9 mouse cellular contexts compared by ENCODE assay signal in genomic region chr17:8936603-8937002, GRCm38 (mm10). TPM values are rescaled to one million over a fixed set of nuclear protein-coding genes. Genes with fewer than 3 reads are reported as not detected.
DNase-seq lines count a peak whose midpoint lies in the region; ATAC-seq and TF ChIP-seq lines count a peak whose summit lies in the region.
"Had no signal": no experiment of that assay in that cellular context is flagged by ENCODE, and none has a peak within 500 bp of the region (broad histone marks: within the 10 kb centered on the region; RNA-seq: fewer than 3 reads in every experiment).

No protein-coding gene starts in this region.

- H3K27me3 ChIP-seq in forebrain, embryonic 15.5 days: no peaks in the 10 kb centered on the region
- peaks cover 14% of the 10 kb centered on the region for H3K27me3 ChIP-seq in forebrain, embryonic 10.5 days (ENCODE audit: poor library complexity, severe bottlenecking)
- no peaks in the 10 kb centered on the region; the same call in 1 of the 2 replicates for H3K27me3 ChIP-seq in liver, embryonic 14.5 days (ENCODE audit: control insufficient read depth, insufficient read depth, low read length)
- H3K27me3 ChIP-seq in liver, embryonic 11.5 days (replicated peaks; ENCODE audit: control insufficient read depth, insufficient read depth, low read length): peaks cover 9% of the 10 kb centered on the region
- H3K27me3 ChIP-seq in splenic B cell, adult 2 months (ENCODE audit: control insufficient read depth, insufficient read depth, low read length, poor library complexity, severe bottlenecking): no peaks in the 10 kb centered on the region
- no peaks in the 10 kb centered on the region for H3K27me3 ChIP-seq in neural tube, embryonic 15.5 days (replicated peaks)
- H3K27me3 ChIP-seq: hindbrain, embryonic 15.5 days had no signal

- no peak overlapping the region for H3K4me3 ChIP-seq in forebrain, embryonic 15.5 days
- H3K4me3 ChIP-seq in forebrain, embryonic 10.5 days: no peak overlapping the region
- no peak overlapping the region for H3K4me3 ChIP-seq in liver, embryonic 14.5 days (ENCODE audit: insufficient read depth in 1 of 2, low read depth in 2 of 2, low read length in 2 of 2)
- no peak overlapping the region for H3K4me3 ChIP-seq in liver, embryonic 11.5 days (ENCODE audit: low read depth, low read length)
- no peak overlapping the region for H3K4me3 ChIP-seq in neural tube, embryonic 15.5 days (replicated peaks)
- H3K4me3 ChIP-seq: hindbrain, embryonic 15.5 days had no signal

- no peak for TF ChIP-seq EP300 in liver, embryonic 14.5 days (IDR thresholded peaks at IDR 0.05; ENCODE audit: low read depth)

- H3K4me1 ChIP-seq in forebrain, embryonic 15.5 days: peaks cover 6% of the 10 kb centered on the region
- H3K4me1 ChIP-seq in forebrain, embryonic 10.5 days: peaks cover 16% of the 10 kb centered on the region
- no peaks in the 10 kb centered on the region for H3K4me1 ChIP-seq in liver, embryonic 14.5 days (replicated peaks; ENCODE audit: control insufficient read depth in 2 of 2, insufficient read depth in 2 of 2, low read length in 1 of 2)
- no peaks in the 10 kb centered on the region for H3K4me1 ChIP-seq in liver, embryonic 11.5 days (replicated peaks; ENCODE audit: control insufficient read depth, insufficient read depth, low read length)
- H3K4me1 ChIP-seq in neural tube, embryonic 15.5 days: no peaks in the 10 kb centered on the region
- H3K4me1 ChIP-seq: hindbrain, embryonic 15.5 days had no signal

- no peak overlapping the region for H3K9ac ChIP-seq in forebrain, embryonic 15.5 days (replicated peaks)
- H3K9ac ChIP-seq in liver, embryonic 14.5 days (replicated peaks): no peak overlapping the region
- H3K9ac ChIP-seq in liver, embryonic 11.5 days (ENCODE audit: low read depth, low read length): no peak overlapping the region
- no peak overlapping the region for H3K9ac ChIP-seq in neural tube, embryonic 15.5 days (replicated peaks)
- H3K9ac ChIP-seq: hindbrain, embryonic 15.5 days had no signal

- no peak overlapping the region for H3K4me2 ChIP-seq in forebrain, embryonic 15.5 days (replicated peaks)
- H3K4me2 ChIP-seq in liver, embryonic 14.5 days (ENCODE audit: low read depth): no peak overlapping the region
- H3K4me2 ChIP-seq in liver, embryonic 11.5 days: no peak overlapping the region
- no peak overlapping the region for H3K4me2 ChIP-seq in neural tube, embryonic 15.5 days
- H3K4me2 ChIP-seq: hindbrain, embryonic 15.5 days had no signal

- no peaks in the 10 kb centered on the region for H3K9me3 ChIP-seq in forebrain, embryonic 15.5 days
- H3K9me3 ChIP-seq in forebrain, embryonic 10.5 days: no peaks in the 10 kb centered on the region
- no peaks in the 10 kb centered on the region for H3K9me3 ChIP-seq in liver, embryonic 14.5 days (ENCODE audit: control insufficient read depth, low read length)
- H3K9me3 ChIP-seq in liver, embryonic 11.5 days (ENCODE audit: control insufficient read depth, low read length): no peaks in the 10 kb centered on the region
- H3K9me3 ChIP-seq in neural tube, embryonic 15.5 days (replicated peaks): no peaks in the 10 kb centered on the region
- H3K9me3 ChIP-seq: hindbrain, embryonic 15.5 days had no signal

- intact Hi-C loops in heart, postnatal 36 days (cut with DNase I): loop anchor here (1.0 to 10.0 kb wide), 4 partner anchors 130 to 472 kb away; no protein-coding TSS in a partner anchor

- H3K27ac ChIP-seq in forebrain, embryonic 15.5 days (replicated peaks): no peak overlapping the region
- no peak overlapping the region for H3K27ac ChIP-seq in forebrain, embryonic 10.5 days
- H3K27ac ChIP-seq in liver, embryonic 14.5 days: no peak overlapping the region
- no peak overlapping the region for H3K27ac ChIP-seq in liver, embryonic 11.5 days (ENCODE audit: low read depth, low read length)
- H3K27ac ChIP-seq in neural tube, embryonic 15.5 days (replicated peaks): no peak overlapping the region
- H3K27ac ChIP-seq: hindbrain, embryonic 15.5 days had no signal

- DNase-seq in forebrain, embryonic 10.5 days (ENCODE audit: extremely low spot score, low spot score): no peak
- peak in 1 of 3 experiments; percentile 2 for DNase-seq in liver, embryonic 14.5 days (ENCODE audit: low read depth in 3 of 3, low spot score in 3 of 3)
- no peak for DNase-seq in liver, embryonic 11.5 days (ENCODE audit: low spot score)
- peak; percentile 70 for DNase-seq in adipocyte (ENCODE audit: low spot score)
- peak; percentile 12 to 25 for DNase-seq in heart, postnatal 36 days
- DNase-seq in splenic B cell, adult 2 months (ENCODE audit: low read depth, low spot score): peak; percentile 40

- TF ChIP-seq CTCF in liver, embryonic 14.5 days (IDR thresholded peaks at IDR 0.05; ENCODE audit: low read depth): peak; percentile 42; the same call in 1 of the 2 replicates

- H3K36me3 ChIP-seq in forebrain, embryonic 15.5 days: peaks cover 5% of the 10 kb centered on the region; the same call in 1 of the 2 replicates
- H3K36me3 ChIP-seq in forebrain, embryonic 10.5 days (replicated peaks): no peaks in the 10 kb centered on the region
- H3K36me3 ChIP-seq in liver, embryonic 14.5 days (replicated peaks; ENCODE audit: control insufficient read depth, insufficient read depth, low read depth): no peaks in the 10 kb centered on the region
- no peaks in the 10 kb centered on the region for H3K36me3 ChIP-seq in liver, embryonic 11.5 days (ENCODE audit: control insufficient read depth, insufficient read depth, low read length)
- H3K36me3 ChIP-seq in splenic B cell, adult 2 months (ENCODE audit: control insufficient read depth, insufficient read depth, low read length, poor library complexity, severe bottlenecking): no peaks in the 10 kb centered on the region
- peaks cover under 1% of the 10 kb centered on the region; the same call in 1 of the 2 replicates for H3K36me3 ChIP-seq in neural tube, embryonic 15.5 days
- H3K36me3 ChIP-seq: hindbrain, embryonic 15.5 days had no signal

- 2% methylated on average over 4 of the region's 4 CpGs for WGBS in forebrain, embryonic 15.5 days
- WGBS in forebrain, embryonic 10.5 days: 7% methylated on average over 4 of the region's 4 CpGs
- 1% methylated on average over 4 of the region's 4 CpGs for WGBS in liver, embryonic 14.5 days (ENCODE audit: insufficient replicate concordance)
- 2% methylated on average over 4 of the region's 4 CpGs for WGBS in liver, embryonic 11.5 days
- 6% methylated on average over 4 of the region's 4 CpGs for WGBS in neural tube, embryonic 15.5 days

- ATAC-seq in forebrain, embryonic 15.5 days (replicated peaks): 0 out of 2 replicates have a peak, but pooled peaks have one; percentile 9
- no peak for ATAC-seq in liver, embryonic 14.5 days (ENCODE audit: insufficient read depth)
- no peak for ATAC-seq in liver, embryonic 11.5 days (replicated peaks; ENCODE audit: low FRiP score)
- no peak for ATAC-seq in neural tube, embryonic 15.5 days (ENCODE audit: low FRiP score)

RNA-seq across cellular contexts. Expression of gene 1700010I14Rik, which starts 51.5 kb away (rescaled TPM):
- polyA plus RNA-seq in forebrain, embryonic 15.5 days (2015; fragmentation: Nextera tagmentation; extraction: Ambion mirVana): 1.3 and 1.5 TPM in 2 replicates
- polyA plus RNA-seq in forebrain, embryonic 10.5 days (2016; fragmentation: Nextera tagmentation; extraction: Ambion mirVana): 2.8 and 3.1 TPM in 2 replicates
- polyA plus RNA-seq in liver, embryonic 14.5 days (2012; rRNA removed): 0.28 and 0.55 TPM in 2 replicates
- polyA plus RNA-seq in liver, embryonic 14.5 days (2014; fragmentation: Nextera tagmentation; extraction: Ambion mirVana): 0.63 and 0.79 TPM in 2 replicates
- polyA plus RNA-seq in liver, embryonic 11.5 days (2014; fragmentation: Nextera tagmentation; extraction: Ambion mirVana): 1.3 and 1.9 TPM in 2 replicates
- total RNA-seq in heart, postnatal 36 days (2021): not detected
- polyA plus RNA-seq in neural tube, embryonic 15.5 days (2015; fragmentation: Nextera tagmentation; extraction: Ambion mirVana): 2.6 TPM in 2 replicates

Comparison
In these comparisons a context has a peak if more than half of its experiments do, and no peak if none do; other contexts are left out.
1. DNase-seq: peak in adipocyte (single experiment), heart, postnatal 36 days (2 of 2) and splenic B cell, adult 2 months (single experiment); none in forebrain, embryonic 10.5 days (single experiment) and liver, embryonic 11.5 days (single experiment).